Mouse (Mus musculus): ENCODE results near the gene Txn1.

DNA sequence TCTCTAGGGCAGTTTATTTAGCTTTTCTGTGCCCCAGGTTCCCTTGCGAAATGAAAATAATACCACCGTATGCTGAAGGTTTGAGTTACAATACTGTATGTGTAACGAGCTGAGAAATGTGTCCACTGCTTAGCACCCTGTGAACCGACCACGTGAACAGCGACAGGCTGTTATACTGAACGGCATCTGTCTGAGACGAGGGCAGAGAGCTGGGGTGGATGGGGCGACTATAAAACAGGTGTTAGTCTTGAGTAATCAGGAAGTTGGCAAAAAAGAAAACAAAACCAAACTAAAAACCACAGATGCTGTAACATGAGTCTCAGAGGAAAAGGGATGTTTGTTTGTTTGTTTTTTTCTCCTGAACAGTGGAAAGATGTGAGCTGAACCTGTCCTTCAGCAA, 1.9 kb upstream of the Txn1 start:
- no peak for TF ChIP-seq CTCF (IDR thresholded peaks at IDR 0.05; ENCODE audit: low read depth)
- TF ChIP-seq EP300 (optimal IDR thresholded peaks at IDR 0.05) = no peak
